Mouse (Mus musculus): ENCODE measurements around the gene Tmem50b.
"Not testable (repeated sequence)": the region's sequence is repeated elsewhere in the genome, so short reads cannot be mapped to it uniquely, and the experiment has no call there.

Gene Tmem50b

GRCm38 (mm10) chr16:91597672-91598010 is at the start of gene Tmem50b:
Gene Tmem50b (minus strand): TSS chr16:91597800.
- DNase-seq (ENCODE audit: low spot score in 2 of 2) = peak; percentile 99

DNA sequence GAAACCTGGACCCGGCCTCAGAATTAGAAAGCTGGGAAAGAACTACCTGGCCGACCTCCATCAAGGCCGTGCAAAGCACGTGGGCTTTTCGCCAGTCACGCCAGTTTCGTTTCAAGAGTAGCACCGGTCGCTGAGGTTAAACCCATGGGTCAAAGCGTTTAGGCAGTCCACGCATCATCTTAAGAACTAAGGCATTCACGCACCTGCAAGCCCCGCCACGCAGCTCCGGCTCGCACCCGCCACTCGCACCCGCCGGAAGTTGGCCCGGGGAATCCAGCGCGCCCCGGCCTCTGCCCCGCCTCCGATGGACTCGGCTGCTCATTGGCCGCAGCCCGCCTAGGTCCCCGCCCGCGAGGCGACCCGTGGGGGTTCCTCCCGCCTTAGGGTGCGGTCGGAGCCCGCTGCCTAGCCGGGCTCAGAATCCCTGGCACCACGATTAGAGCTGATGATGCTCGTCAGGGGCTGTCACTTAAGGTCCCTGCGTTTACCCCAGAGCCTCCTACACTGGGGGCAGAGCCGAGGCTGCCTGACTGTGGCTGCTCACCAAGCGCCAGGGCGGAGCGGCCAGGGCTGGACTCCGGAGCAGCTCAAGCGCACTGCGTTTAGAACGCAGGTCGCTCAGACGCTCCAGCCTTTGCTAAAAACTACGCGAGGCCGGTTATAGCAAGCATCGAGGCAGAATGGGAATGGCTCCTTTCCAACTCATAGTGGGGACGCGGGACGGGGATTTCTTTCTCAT is 49.2 kb upstream of the Tmem50b start, which contains the start of gene Gart:
Gene Gart (minus strand): TSS at position 272 of the 739 bp plus-strand sequence.
- peak; percentile 92 to 95 for DNase-seq (ENCODE audit: low spot score in 2 of 2)

DNA sequence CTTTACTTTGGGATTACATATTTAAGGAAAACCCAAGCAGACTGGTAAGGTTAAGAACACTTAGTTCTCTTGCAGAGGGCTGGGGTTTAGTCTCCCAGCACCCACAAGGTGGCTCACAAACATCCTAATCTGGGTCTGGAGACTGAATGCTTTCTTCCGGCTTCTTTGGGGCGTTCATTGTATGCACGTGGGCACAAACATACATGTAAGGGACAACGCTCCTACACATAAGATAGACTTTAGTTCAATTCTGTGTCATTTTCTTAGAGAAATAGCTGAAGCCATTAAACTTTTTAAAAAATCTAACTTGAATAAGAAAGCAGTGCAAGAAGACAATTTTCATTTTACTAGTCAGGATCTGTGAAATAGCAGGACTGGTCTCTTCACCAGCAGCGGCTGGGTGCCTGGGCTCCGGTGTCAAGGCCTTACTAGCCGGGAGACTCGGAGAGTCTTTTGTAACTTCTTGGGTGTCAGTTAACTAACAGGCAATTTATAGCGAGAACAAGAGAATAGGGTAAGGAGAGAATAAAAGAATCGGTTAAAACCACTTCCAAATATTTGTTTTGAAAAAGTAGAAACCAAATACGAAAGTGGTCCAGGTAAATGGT is 48.5 kb upstream of the Tmem50b start:
- no peak for DNase-seq (ENCODE audit: low spot score in 2 of 2)

DNA sequence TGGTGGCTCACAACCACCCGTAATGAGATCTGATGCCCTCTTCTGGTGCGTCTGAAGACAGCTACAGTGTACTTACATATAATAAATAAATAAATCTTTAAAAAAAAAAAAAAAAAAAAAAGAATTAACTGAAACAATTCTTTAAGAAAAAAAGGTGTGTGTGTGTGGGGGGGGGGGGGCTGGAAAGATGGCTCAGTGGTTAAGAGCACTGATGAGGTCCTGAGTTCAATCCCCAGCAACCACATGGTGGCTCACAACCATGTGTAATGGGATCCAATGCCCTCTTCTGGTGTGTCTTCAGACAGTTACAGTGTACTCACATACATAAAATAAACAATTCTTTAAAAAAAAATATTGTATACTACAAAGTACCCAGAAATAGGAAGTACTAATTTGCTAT is 47.8 kb upstream of the Tmem50b start:
- DNase-seq (ENCODE audit: low spot score in 2 of 2) = not testable (repeated sequence)

GRCm38 (mm10) chr16:91644901-91645300 is 47.3 kb upstream of the Tmem50b start:
- no peak for DNase-seq (ENCODE audit: low spot score in 2 of 2)

GRCm38 (mm10) chr16:91640171-91640570 is 42.6 kb upstream of the Tmem50b start:
- no peak for DNase-seq (ENCODE audit: low spot score in 2 of 2)

- DNase-seq (ENCODE audit: low spot score in 2 of 2) = no peak
Observed at GRCm38 (mm10) chr16:91639636-91640035, 42.0 kb upstream of the Tmem50b start.

- no peak for DNase-seq (ENCODE audit: low spot score in 2 of 2)
Observed at GRCm38 (mm10) chr16:91639161-91639560, 41.6 kb upstream of the Tmem50b start.

DNA sequence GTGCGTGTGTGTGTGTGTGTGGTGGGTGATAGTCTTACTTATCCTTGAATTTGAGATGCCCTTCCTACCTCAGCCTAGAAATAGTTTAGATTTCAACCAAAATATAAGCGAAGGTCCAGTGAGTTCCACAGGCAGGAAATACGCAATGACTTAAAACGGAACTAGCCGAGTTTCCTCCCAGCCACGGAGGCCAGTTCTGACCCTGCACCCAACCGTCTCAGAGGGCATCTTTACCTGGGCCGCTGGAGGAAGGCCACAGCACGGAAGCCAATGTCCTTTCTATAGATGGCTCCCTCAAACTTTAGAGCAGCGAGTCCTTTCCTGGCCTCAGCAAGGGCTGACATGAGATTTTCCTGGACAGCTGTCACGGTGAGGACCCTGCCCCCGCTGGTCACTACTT is 36.0 kb upstream of the Tmem50b start:
- no peak for DNase-seq (ENCODE audit: low spot score in 2 of 2)

- DNase-seq (ENCODE audit: low spot score in 2 of 2) = no peak
Observed at GRCm38 (mm10) chr16:91632940-91633339, 35.3 kb upstream of the Tmem50b start.

DNA sequence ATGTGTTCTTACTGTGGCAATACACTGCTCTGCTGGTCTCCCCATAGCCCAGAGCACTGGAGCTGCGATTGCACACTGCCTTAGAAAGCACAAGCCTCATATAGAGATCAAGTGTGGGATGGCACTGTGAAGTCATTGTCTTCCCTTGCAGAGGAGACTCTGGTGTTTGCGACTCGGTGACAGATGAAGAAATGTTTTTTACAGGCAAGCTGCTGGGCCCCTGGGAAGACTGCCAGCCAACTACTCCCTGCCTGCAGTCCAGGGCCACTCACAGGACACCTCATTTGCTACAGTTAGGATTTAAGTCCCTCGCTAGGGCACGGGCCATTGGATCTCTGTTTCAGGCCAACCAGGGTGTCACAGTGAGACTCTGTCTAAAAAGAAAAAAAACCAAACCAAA is 34.8 kb upstream of the Tmem50b start:
- no peak for DNase-seq (ENCODE audit: low spot score in 2 of 2)

- no peak for DNase-seq (ENCODE audit: low spot score in 2 of 2)
Observed at GRCm38 (mm10) chr16:91630584-91630983, 33.0 kb upstream of the Tmem50b start.

GRCm38 (mm10) chr16:91629749-91630148 is 32.1 kb upstream of the Tmem50b start:
- no peak for DNase-seq (ENCODE audit: low spot score in 2 of 2)

DNA sequence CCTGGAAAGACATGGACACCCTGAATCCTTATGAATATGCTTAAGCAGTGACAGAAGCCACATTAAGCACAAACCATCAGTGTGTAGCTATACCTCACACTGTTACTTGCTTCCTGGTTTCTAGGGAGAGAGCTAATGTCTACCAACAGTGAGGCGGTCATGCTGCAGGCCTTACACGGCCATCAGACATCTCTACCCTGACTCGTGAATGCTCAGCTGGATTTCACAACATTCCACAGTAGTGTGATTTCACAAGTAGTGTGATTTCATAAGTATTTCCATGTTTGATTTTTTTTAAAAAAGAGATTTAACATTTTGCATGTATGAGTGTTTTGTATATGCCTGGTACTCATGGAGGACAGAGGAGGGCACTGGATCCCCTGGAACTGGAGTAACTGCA is 31.1 kb upstream of the Tmem50b start:
- DNase-seq (ENCODE audit: low spot score in 2 of 2) = no peak

- DNase-seq (ENCODE audit: low spot score in 2 of 2) = no peak
Observed at GRCm38 (mm10) chr16:91627831-91628230, 30.2 kb upstream of the Tmem50b start.

GRCm38 (mm10) chr16:91623074-91623473 is 25.5 kb upstream of the Tmem50b start:
- DNase-seq (ENCODE audit: low spot score in 2 of 2) = no peak

DNA sequence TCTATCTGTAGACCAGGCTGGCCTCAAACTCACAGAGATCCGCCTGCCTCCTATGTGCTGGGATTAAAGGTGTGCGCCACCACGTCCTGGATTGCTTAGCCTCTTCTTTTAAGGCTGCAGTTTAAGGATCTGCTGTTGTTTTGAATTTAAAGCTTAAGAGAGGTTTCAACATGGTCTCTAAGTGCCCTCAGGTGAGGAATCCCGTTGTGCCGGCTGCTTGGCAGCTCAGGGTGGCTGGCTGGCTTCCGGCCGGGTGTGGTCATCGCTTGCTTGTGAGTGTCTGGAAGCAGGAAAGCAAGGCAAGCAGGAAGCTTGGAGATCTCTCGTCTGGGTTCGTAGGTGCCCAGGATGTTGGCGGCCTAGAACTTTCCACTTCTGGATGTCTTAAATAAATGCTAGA is 23.4 kb upstream of the Tmem50b start:
- DNase-seq (ENCODE audit: low spot score in 2 of 2) = no peak

GRCm38 (mm10) chr16:91620185-91620584 is 22.6 kb upstream of the Tmem50b start:
- DNase-seq (ENCODE audit: low spot score in 2 of 2) = no peak

DNA sequence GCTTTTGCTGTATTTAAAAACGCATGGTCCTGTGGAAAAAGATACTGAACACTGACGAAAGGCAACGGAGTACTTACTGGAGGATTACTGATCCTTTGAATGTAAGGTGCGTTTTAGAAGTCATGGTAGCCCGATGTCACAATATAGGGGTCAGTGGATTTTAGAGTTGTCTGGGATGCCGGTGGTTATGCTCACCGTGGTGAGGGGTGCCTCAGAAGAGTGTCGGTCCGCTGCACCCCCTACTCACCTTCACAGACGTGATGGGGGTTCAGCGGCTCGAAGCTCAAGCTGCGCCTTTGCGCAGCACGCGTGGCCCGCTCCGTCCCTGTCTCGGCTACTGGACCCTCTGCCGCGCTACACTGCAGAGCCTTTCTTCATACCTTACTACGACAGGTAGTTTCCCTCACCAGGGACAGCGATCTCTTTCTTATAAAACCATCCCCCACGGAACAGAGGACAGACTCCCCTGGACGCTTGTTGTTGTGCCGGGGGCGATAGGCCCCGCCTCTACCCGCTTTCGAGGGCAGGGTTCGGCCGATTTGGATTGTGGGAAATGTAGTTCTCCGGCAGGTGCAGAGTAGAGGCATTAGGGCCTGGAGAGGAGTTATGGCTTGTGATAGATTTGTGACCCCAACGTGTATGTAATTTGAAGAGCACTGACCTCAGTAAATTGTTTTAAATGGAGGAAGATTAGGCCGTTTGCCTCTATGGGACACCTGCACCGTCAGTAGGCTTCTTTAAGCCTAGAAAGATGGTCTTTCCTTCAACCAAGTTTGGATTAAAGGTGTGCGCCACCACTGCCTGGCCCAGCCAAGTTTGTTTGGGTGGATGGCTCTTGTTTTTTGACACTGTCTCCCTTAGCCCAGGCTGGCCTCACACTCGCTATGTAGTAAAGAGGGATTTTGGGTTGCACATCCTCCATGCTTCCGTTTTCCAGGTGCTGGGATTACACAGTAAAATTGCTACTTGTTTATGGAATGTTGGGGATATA is 21.2 kb upstream of the Tmem50b start, which contains the start of gene Dnajc28:
Gene Dnajc28 (minus strand): TSS at position 516 of the 991 bp plus-strand sequence.
- DNase-seq (ENCODE audit: low spot score in 2 of 2) = peak; percentile 75 to 78

- no peak for DNase-seq (ENCODE audit: low spot score in 2 of 2)
Observed at GRCm38 (mm10) chr16:91614552-91614951, 17.0 kb upstream of the Tmem50b start.

- DNase-seq (ENCODE audit: low spot score in 2 of 2) = no peak
Observed at GRCm38 (mm10) chr16:91612525-91612924, 14.9 kb upstream of the Tmem50b start.

GRCm38 (mm10) chr16:91611248-91611647 is 13.6 kb upstream of the Tmem50b start:
- no peak for DNase-seq (ENCODE audit: low spot score in 2 of 2)

Measured in urinary bladder, postnatal 36 days (tissue).